Mouse (Mus musculus) midbrain, embryonic 12.5 days (tissue): ENCODE measurements around the gene Ppan. TPM values are rescaled to one million over a fixed set of nuclear protein-coding genes. Genes with fewer than 3 reads are reported as not detected.

Experiments used
- ATAC-seq: fragments of 200-750 bp; cut with Nextera tagmentation; 2 replicates; pipeline ENCODE4 v1.8.0; 2017; ENCODE audit warnings: low read depth, moderate TSS enrichment, moderate library complexity; ENCODE audit not compliant: low FRiP score
- H3K27ac ChIP-seq: fragments of 300-500 bp; sonication (generic); replicated peaks from 2 replicates; pipeline ENCODE4 v1.5.1; 2016; ENCODE audit warnings: mild to moderate bottlenecking
- H3K27me3 ChIP-seq: fragments of 300-500 bp; sonication (generic); 2 replicates; pipeline ENCODE4 v1.6.1; 2016; ENCODE audit warnings: mild to moderate bottlenecking
- H3K36me3 ChIP-seq: fragments of 300-500 bp; sonication (generic); 2 replicates; pipeline ENCODE4 v1.6.1; 2016
- H3K4me1 ChIP-seq: fragments of 300-500 bp; sonication (generic); 2 replicates; pipeline ENCODE4 v1.6.1; 2016
- H3K4me2 ChIP-seq: fragments of 300-500 bp; sonication (generic); replicated peaks from 2 replicates; pipeline ENCODE4 v1.6.1; 2016; ENCODE audit warnings: mild to moderate bottlenecking, moderate library complexity
- H3K4me3 ChIP-seq: fragments of 300-500 bp; sonication (generic); 2 replicates; pipeline ENCODE4 v1.5.1; 2016; ENCODE audit warnings: mild to moderate bottlenecking
- H3K9ac ChIP-seq: fragments of 300-500 bp; sonication (generic); replicated peaks from 2 replicates; pipeline ENCODE4 v1.6.1; 2016; ENCODE audit warnings: mild to moderate bottlenecking, moderate library complexity
- H3K9me3 ChIP-seq: fragments of 300-500 bp; sonication (generic); 2 replicates; pipeline ENCODE4 v1.6.1; 2016; ENCODE audit warnings: mild to moderate bottlenecking
- WGBS: fragments of 180-500 bp; shearing (Covaris S2); methylation state at CpG from one replicate; pipeline ENCODE4 v1.1.7; 2016; 5-methylcytosine and 5-hydroxymethylcytosine counted together
- polyA plus RNA-seq: library from polyadenylated mRNA; unstranded; fragments of >200 nt; fragmentation: Nextera tagmentation; extraction: Ambion mirVana; gene quantifications from 2 replicates; pipeline ENCODE4 v1.2.1, GENCODE M21; 2016

Gene Ppan
- 55.3 and 62.7 TPM in 2 replicates for polyA plus RNA-seq

DNA sequence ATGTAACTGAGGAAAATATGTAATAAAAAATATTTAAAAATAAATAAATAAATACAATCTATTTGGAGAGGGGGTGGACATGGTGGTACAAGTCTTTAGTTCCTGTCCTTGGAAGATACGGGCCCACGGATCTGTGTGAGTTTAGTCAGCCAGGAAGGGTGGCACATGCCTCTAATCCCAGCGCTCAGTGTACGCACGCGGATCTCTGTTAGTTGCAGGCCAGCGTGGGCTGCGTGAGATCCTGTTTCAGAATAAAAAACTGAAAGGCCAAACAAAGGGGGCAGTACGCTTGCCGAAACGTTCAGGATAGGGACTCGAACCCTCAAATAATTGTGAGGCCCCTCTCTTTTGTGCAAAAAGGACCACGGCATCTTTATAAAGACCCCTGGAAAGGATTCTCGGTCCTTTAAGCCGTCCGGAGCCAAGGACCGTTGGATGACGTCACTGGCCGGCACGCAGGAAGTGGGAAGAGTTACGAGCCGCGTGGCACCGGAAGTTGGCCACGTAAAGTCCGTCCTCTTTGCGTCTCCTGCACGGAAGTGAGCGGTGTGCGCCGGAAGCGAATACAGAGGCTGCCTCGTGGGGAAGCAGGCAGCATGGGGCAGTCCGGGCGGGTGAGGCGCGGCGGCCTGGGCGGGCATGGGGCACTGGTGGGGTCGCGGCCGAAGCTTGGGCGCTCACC is at the start of gene Ppan:
Gene Ppan, plus strand, starts transcription at position 472 of the 682 bp plus-strand sequence.
- ATAC-seq, result peak; percentile 98
- WGBS, result under 1% methylated on average over 40 of the region's 43 CpGs
- peak within 1 kb of the TSS; percentile 73 for H3K4me2 ChIP-seq
- peak within 1 kb of the TSS; percentile 74 for H3K4me3 ChIP-seq
- no peaks in the 10 kb centered on the region for H3K27me3 ChIP-seq
- H3K36me3 ChIP-seq, result peaks cover 36% of the 10 kb centered on the region
- no peaks in the 10 kb centered on the region for H3K9me3 ChIP-seq
- peak within 1 kb of the TSS; percentile 91 for H3K27ac ChIP-seq
- H3K9ac ChIP-seq, result peak within 1 kb of the TSS; percentile 85
- H3K4me1 ChIP-seq, result peaks cover 12% of the 10 kb centered on the region

DNA sequence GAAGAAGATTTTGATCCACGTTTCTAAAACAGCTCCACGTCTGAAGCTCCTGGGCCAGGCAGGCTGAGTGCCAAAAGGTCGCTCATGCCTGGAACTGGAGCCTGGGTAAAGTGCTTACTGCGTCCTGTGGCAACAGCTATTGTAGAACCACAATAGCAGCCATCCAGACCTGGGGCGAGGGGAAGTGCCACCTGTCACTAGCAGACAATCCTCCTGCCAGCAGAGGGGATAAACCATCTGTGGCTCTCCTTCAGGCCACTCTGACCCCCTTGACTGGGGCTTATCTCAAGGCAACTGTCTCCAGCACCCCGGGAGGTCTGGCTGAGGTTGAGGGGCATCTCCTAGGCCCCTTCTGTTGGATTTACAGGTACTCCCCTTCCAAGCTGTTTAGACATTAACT is 49.0 kb upstream of the Ppan start:
- WGBS, result 38% methylated on average over 6 of the region's 6 CpGs
- Histone ChIP-seq H3K4me1 (no peaks in the 10 kb centered on the region), H3K36me3 (no peaks in the 10 kb centered on the region), H3K27ac (no peak overlapping the region), H3K9ac (no peak overlapping the region), H3K9me3 (no peaks in the 10 kb centered on the region), H3K27me3 (no peaks in the 10 kb centered on the region; the same call in 1 of the 2 replicates), H3K4me3 (no peak overlapping the region), H3K4me2 (no peak overlapping the region)
- ATAC-seq, result no peak

DNA sequence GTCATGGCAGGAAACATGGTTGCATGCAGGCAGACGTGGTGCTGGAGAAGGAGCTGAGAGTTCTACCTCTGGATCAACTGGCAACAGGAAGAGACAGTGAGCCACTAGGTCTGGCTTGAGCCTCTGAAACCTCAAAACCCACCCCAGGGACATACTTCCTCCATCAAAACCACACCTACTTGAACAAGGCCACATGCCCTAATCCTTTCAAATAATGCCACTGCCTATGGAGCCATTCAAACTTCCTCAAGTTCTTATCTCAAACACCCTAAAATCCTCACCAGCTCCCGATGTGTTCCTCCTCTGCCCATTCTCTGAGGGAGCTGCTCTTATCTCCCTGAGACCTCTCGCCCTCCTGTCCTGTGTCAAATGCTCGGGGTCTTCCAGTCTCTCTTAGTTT is 45.8 kb upstream of the Ppan start:
- WGBS, result 74% methylated on average over 4 of the region's 4 CpGs
- Histone ChIP-seq H3K27me3 (no peaks in the 10 kb centered on the region; the same call in 1 of the 2 replicates), H3K27ac (no peak overlapping the region), H3K9ac (no peak overlapping the region), H3K4me2 (no peak overlapping the region), H3K4me3 (no peak overlapping the region), H3K9me3 (no peaks in the 10 kb centered on the region), H3K4me1 (no peaks in the 10 kb centered on the region), H3K36me3 (no peaks in the 10 kb centered on the region)
- ATAC-seq, result no peak

DNA sequence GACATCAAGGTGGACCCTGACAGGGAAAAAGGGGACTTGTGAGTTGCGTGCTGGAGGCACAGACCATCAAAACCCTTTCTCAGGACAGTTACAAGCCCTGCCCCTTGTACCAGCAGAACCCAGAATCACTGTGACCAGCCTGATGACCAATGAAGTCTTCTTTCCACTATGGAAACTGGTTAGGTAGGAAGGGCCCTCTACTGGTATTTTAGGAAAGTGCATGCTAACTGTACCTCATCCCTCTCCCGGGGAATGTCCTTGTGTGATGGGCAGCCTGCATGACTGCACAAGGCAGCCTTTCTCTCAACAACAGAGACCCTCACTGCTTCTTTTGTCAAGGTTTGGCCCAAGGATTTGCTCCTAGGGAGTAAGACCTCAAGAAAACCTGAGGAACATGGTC is 45.3 kb upstream of the Ppan start:
- Histone ChIP-seq H3K4me1 (no peaks in the 10 kb centered on the region), H3K27me3 (no peaks in the 10 kb centered on the region), H3K27ac (no peak overlapping the region), H3K4me2 (no peak overlapping the region), H3K4me3 (no peak overlapping the region), H3K36me3 (no peaks in the 10 kb centered on the region), H3K9me3 (no peaks in the 10 kb centered on the region), H3K9ac (no peak overlapping the region)
- 32% methylated on average over 2 of the region's 2 CpGs for WGBS
- no peak for ATAC-seq

DNA sequence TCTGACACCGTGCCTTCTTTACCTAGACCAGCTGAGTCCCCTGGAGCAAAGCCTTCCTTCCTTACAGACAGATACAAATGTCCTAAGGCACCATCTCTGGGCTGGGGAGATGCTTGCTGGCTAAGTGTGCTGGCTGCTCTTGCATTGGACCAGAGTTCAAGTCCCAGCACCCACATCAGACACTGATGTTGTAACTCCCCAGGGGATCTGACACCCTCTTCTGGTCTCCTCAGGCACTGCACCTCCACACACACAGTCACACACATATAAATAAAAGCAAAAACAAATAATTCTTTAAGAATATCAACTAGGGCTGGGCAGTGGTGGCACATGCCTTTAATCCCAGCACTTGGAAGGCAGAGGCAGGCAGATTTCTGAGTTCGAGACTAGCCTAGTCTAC is 37.8 kb upstream of the Ppan start:
- no peak for ATAC-seq
- Histone ChIP-seq H3K27me3 (0 out of 2 replicates have a peak, but pooled peaks cover 14% of the 10 kb centered on the region), H3K9ac (no peak overlapping the region), H3K27ac (no peak overlapping the region), H3K4me3 (no peak overlapping the region), H3K4me2 (no peak overlapping the region), H3K36me3 (no peaks in the 10 kb centered on the region), H3K9me3 (no peaks in the 10 kb centered on the region), H3K4me1 (no peaks in the 10 kb centered on the region)
- WGBS, result 89% methylated on average over 2 of the region's 2 CpGs

DNA sequence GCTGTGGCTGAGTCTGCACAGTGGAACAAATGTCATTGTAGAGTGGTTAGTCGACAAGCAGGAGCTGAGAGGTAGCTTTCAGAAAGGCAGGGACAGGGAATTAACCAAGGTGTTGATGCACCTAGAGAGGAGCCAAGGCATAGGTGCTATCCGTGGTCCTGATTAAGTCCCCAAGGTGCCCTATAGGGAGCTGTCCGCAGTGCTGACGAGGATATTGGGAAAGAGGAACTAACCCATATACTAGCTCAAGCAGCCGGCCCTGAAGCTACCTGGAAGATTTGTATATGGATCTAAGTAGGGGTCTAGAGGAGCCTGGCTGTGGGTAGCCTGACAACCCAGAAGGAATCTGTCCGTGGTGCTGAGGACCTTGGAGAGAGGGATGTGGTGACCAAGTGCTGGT is 30.8 kb upstream of the Ppan start:
- Histone ChIP-seq H3K9ac (no peak overlapping the region), H3K27me3 (0 out of 2 replicates have a peak, but pooled peaks cover 21% of the 10 kb centered on the region), H3K4me3 (no peak overlapping the region), H3K9me3 (no peaks in the 10 kb centered on the region), H3K27ac (no peak overlapping the region), H3K4me1 (no peaks in the 10 kb centered on the region), H3K36me3 (no peaks in the 10 kb centered on the region), H3K4me2 (no peak overlapping the region)
- 13% methylated on average over 6 of the region's 6 CpGs for WGBS
- no peak for ATAC-seq

DNA sequence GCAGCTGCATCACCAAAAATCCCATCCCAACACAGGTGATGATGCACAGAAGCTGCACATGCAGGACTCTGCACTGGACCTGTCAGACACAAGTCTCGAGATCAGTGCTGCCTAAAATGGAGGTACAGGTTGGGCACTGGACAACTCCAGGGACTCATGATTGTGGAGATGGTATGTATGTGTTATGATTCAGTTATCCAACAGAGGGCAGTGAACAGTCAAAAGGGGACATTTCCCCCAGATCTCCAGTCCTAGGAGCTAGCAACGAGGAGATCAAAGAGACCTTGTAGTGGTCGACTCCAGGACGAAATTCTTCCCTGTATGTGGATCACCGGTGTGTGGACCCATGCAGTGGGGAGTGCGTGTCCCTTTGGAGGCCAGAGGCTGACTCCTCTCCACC is 28.0 kb upstream of the Ppan start:
- H3K4me1 ChIP-seq, result no peaks in the 10 kb centered on the region
- no peaks in the 10 kb centered on the region for H3K9me3 ChIP-seq
- H3K4me2 ChIP-seq, result no peak overlapping the region
- no peak overlapping the region for H3K4me3 ChIP-seq
- ATAC-seq, result no peak
- 0 out of 2 replicates have a peak, but pooled peaks cover 6% of the 10 kb centered on the region for H3K27me3 ChIP-seq
- H3K9ac ChIP-seq, result no peak overlapping the region
- 55% methylated on average over 6 of the region's 6 CpGs for WGBS
- H3K27ac ChIP-seq, result no peak overlapping the region
- H3K36me3 ChIP-seq, result no peaks in the 10 kb centered on the region

DNA sequence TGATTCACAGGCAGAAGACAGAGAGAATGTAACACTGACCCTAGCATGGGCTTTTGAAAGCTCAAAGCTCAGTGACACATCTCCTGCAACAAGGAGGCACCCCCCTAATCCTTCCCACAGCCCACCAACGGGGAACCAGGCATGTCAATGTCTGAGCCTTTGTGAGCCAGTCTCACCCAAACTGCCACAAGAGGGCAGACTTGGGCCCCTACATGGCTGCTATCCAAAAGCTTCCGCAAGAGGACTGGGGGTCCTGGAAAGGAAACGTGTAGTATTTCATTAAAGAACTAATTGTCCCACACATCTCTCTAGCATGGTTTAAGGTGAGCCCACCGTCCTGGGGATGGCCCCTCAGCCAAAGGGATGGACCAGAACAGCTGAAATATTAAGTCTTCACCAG is 26.2 kb upstream of the Ppan start:
- no peak for ATAC-seq
- Histone ChIP-seq H3K9me3 (no peaks in the 10 kb centered on the region), H3K4me2 (no peak overlapping the region), H3K27ac (no peak overlapping the region), H3K36me3 (no peaks in the 10 kb centered on the region), H3K4me1 (no peaks in the 10 kb centered on the region), H3K27me3 (peaks cover 16% of the 10 kb centered on the region), H3K4me3 (no peak overlapping the region), H3K9ac (no peak overlapping the region)
- 12% methylated on average over 4 of the region's 4 CpGs for WGBS

DNA sequence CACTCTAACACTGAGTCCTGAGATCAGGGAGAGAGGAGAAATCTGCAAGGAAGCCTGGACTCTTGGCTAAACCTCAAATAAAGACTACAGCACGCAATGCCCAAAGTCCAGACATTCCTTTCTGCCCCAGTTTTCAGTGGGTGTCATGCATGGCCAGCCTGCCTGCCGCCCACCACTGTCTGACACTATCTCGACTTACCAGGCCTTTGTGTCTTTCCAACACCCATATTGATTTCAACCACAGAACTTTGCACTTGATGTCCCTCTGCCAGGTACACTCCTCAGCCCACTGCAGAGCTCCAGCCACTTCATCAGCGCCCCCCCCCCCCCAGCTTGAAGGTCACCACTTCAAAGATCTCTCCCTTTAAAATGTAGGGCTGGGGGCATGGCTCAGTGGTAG is 25.8 kb upstream of the Ppan start:
- Histone ChIP-seq H3K4me1 (no peaks in the 10 kb centered on the region), H3K4me2 (no peak overlapping the region), H3K9me3 (no peaks in the 10 kb centered on the region), H3K36me3 (no peaks in the 10 kb centered on the region), H3K27me3 (peaks cover 20% of the 10 kb centered on the region), H3K27ac (no peak overlapping the region), H3K9ac (no peak overlapping the region), H3K4me3 (no peak overlapping the region)
- WGBS, result 63% methylated on average over 4 of the region's 4 CpGs
- ATAC-seq, result no peak

DNA sequence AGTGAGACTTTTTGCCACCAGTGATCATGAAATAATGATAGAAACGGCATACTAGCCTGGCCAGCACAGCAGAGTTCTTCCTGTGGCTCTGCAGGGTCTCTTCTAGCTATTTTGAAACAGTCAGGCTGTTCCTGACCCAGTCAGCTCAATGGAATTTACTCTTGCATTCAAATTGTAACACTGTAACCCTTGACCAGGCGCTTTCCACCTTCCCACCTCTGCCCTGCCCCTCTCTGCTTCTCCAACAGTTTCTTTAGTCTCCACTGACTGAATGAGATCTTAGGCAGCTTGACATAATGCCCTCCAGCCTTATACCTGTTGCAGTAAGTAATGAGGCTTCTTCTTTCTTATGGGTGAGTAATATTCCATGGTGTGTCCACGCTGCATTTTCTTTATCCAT is 21.1 kb upstream of the Ppan start:
- no peaks in the 10 kb centered on the region for H3K36me3 ChIP-seq
- H3K4me2 ChIP-seq, result no peak overlapping the region
- peaks cover 60% of the 10 kb centered on the region for H3K27me3 ChIP-seq
- H3K27ac ChIP-seq, result no peak overlapping the region
- WGBS, result 52% methylated on average over 3 of the region's 3 CpGs
- no peak overlapping the region for H3K4me3 ChIP-seq
- ATAC-seq, result no peak
- H3K9me3 ChIP-seq, result no peaks in the 10 kb centered on the region
- H3K4me1 ChIP-seq, result peaks cover 8% of the 10 kb centered on the region; the same call in 1 of the 2 replicates
- H3K9ac ChIP-seq, result no peak overlapping the region

DNA sequence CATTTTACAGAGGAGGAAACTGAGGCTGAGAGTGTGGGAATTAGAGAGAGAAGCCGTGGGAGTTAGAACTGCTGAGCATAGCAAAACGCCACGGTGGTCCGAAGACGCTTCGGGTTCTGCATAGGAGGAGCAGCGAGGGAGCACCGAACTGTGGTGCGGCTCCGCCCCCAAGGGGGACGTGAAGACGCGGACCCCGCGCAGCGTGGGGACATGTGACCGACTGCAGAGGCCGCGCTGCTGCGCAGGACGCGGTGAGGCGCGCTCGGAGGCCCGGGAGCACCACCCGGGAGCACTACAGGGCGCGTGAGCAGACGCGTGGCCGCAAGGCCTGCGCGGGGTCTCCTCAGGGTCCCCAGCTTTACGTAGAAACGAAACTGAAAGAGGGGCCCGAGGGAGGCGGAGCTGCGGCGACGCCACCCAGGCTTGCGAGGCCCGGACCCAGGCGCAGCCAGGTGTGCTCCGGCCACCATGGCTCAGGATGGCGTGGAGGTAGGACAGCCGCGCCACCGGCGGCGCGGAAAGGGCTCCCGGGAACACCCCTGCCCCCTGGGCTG is 19.4 kb upstream of the Ppan start, which contains the start of gene A230050P20Rik:
Gene A230050P20Rik, plus strand, starts transcription at position 195 of the 554 bp plus-strand sequence.
- H3K36me3 ChIP-seq, result no peaks in the 10 kb centered on the region
- H3K9ac ChIP-seq, result no peak within 1 kb of the TSS
- H3K27ac ChIP-seq, result no peak within 1 kb of the TSS
- H3K9me3 ChIP-seq, result no peaks in the 10 kb centered on the region
- peaks cover 8% of the 10 kb centered on the region; the same call in 1 of the 2 replicates for H3K4me1 ChIP-seq
- ATAC-seq, result no peak
- peak within 1 kb of the TSS; percentile 27 for H3K4me2 ChIP-seq
- 10% methylated on average over 52 of the region's 53 CpGs for WGBS
- peaks cover 61% of the 10 kb centered on the region for H3K27me3 ChIP-seq
- H3K4me3 ChIP-seq, result peak within 1 kb of the TSS; percentile 26

DNA sequence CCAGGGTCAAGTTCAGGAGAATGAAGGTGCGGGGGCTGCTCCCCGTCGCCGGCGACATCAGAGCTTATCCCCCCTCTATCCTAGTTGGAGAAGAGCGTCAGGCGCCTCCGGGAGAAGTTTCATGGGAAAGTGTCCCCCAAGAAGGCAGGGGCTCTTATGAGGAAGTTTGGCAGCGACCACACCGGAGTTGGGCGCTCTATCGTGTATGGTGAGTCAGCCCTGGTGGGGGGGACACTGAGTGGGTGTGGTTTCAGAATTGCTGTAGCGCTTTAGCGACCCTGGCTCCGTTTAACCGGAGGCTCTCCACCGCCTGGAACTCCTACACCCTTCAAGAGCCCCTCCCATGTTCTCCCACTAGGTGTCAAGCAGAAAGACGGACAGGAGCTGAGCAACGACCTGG is 18.7 kb upstream of the Ppan start:
- no peaks in the 10 kb centered on the region for H3K9me3 ChIP-seq
- H3K4me2 ChIP-seq, result no peak overlapping the region; the same call in 1 of the 2 replicates
- peaks cover 61% of the 10 kb centered on the region for H3K27me3 ChIP-seq
- H3K36me3 ChIP-seq, result no peaks in the 10 kb centered on the region
- 7% methylated on average over 19 of the region's 19 CpGs for WGBS
- H3K9ac ChIP-seq, result no peak overlapping the region
- ATAC-seq, result no peak
- no peak overlapping the region for H3K27ac ChIP-seq
- no peak overlapping the region for H3K4me3 ChIP-seq
- peaks cover 8% of the 10 kb centered on the region; the same call in 1 of the 2 replicates for H3K4me1 ChIP-seq
